Mouse (Mus musculus) embryonic facial prominence, embryonic 13.5 days (tissue): ENCODE results near the gene Lilr4b. TPM values are rescaled to one million over a fixed set of nuclear protein-coding genes. Genes with fewer than 3 reads are reported as not detected.

Experiments used
- ATAC-seq: fragments of 200-750 bp; cut with Nextera tagmentation; 2 replicates; pipeline ENCODE4 v1.8.0; 2017; ENCODE audit warnings: low read depth; ENCODE audit not compliant: insufficient number of reproducible peaks, insufficient read depth, low FRiP score, low TSS enrichment
- H3K27ac ChIP-seq: fragments of 300-500 bp; sonication (generic); 2 replicates; pipeline ENCODE4 v1.5.1; 2015; ENCODE audit warnings: moderate library complexity, mild to moderate bottlenecking, inconsistent platforms
- H3K27me3 ChIP-seq: fragments of 300-500 bp; sonication (generic); 2 replicates; pipeline ENCODE4 v1.6.1; 2015; ENCODE audit warnings: mild to moderate bottlenecking, inconsistent platforms
- H3K36me3 ChIP-seq: fragments of 300-500 bp; sonication (generic); 2 replicates; pipeline ENCODE4 v1.6.1; 2015; ENCODE audit warnings: mild to moderate bottlenecking, inconsistent platforms
- H3K4me1 ChIP-seq: fragments of 300-500 bp; sonication (generic); 2 replicates; pipeline ENCODE4 v1.6.1; 2015; ENCODE audit warnings: inconsistent platforms
- H3K4me2 ChIP-seq: fragments of 300-500 bp; sonication (generic); 2 replicates; pipeline ENCODE4 v1.6.1; 2015; ENCODE audit warnings: moderate library complexity, mild to moderate bottlenecking, inconsistent platforms
- H3K4me3 ChIP-seq: fragments of 300-500 bp; sonication (generic); 2 replicates; pipeline ENCODE4 v1.5.1; 2015; ENCODE audit warnings: mild to moderate bottlenecking, inconsistent platforms
- H3K9ac ChIP-seq: fragments of 300-500 bp; sonication (generic); 2 replicates; pipeline ENCODE4 v1.6.1; 2015; ENCODE audit warnings: mild to moderate bottlenecking, inconsistent platforms
- H3K9me3 ChIP-seq: fragments of 300-500 bp; sonication (generic); 2 replicates; pipeline ENCODE4 v1.6.1; 2016; ENCODE audit warnings: inconsistent platforms
- WGBS: fragments of 180-500 bp; shearing (Covaris S2); methylation state at CpG from one replicate; pipeline ENCODE4 v1.1.7; 2015; ENCODE audit warnings: mixed read lengths; 5-methylcytosine and 5-hydroxymethylcytosine counted together
- polyA plus RNA-seq: library from polyadenylated mRNA; unstranded; fragments of >200 nt; fragmentation: Nextera tagmentation; extraction: Ambion mirVana; gene quantifications from 2 replicates; pipeline ENCODE4 v1.2.1, GENCODE M21; 2015

Lilr4b gene
- polyA plus RNA-seq, 1 experiment from 2014 or later, result 0.41 TPM

- no peak overlapping the region for H3K27ac ChIP-seq
- H3K36me3 ChIP-seq, result no peaks in the 10 kb centered on the region
- H3K4me1 ChIP-seq, result no peaks in the 10 kb centered on the region
- WGBS, result 75% methylated on average over 7 of the region's 7 CpGs
- no peak overlapping the region for H3K9ac ChIP-seq
- no peaks in the 10 kb centered on the region for H3K27me3 ChIP-seq
- no peaks in the 10 kb centered on the region for H3K9me3 ChIP-seq
- H3K4me3 ChIP-seq, result no peak overlapping the region
- no peak overlapping the region for H3K4me2 ChIP-seq
- no peak for ATAC-seq
These were observed 45.7 kb downstream of the Lilr4b start for GRCm38 (mm10) chr10:51526090-51526489.

GRCm38 (mm10) chr10:51526633-51527032, 46.2 kb downstream of the Lilr4b start:
- ATAC-seq, result no peak
- no peaks in the 10 kb centered on the region for H3K4me1 ChIP-seq
- no peak overlapping the region for H3K27ac ChIP-seq
- H3K27me3 ChIP-seq, result no peaks in the 10 kb centered on the region
- H3K4me2 ChIP-seq, result no peak overlapping the region
- 77% methylated on average over 4 of the region's 4 CpGs for WGBS
- no peaks in the 10 kb centered on the region for H3K36me3 ChIP-seq
- no peak overlapping the region for H3K4me3 ChIP-seq
- no peaks in the 10 kb centered on the region for H3K9me3 ChIP-seq
- no peak overlapping the region for H3K9ac ChIP-seq

- Histone ChIP-seq H3K27ac (no peak overlapping the region), H3K9ac (no peak overlapping the region), H3K4me1 (no peaks in the 10 kb centered on the region), H3K9me3 (no peaks in the 10 kb centered on the region), H3K4me2 (no peak overlapping the region), H3K4me3 (no peak overlapping the region), H3K36me3 (no peaks in the 10 kb centered on the region), H3K27me3 (no peaks in the 10 kb centered on the region)
- WGBS, result 64% methylated on average over 8 of the region's 8 CpGs
- ATAC-seq, result no peak
These were observed 48.5 kb downstream of the Lilr4b start for GRCm38 (mm10) chr10:51528840-51529434.

GRCm38 (mm10) chr10:51529497-51529896, 49.1 kb downstream of the Lilr4b start:
- H3K4me2 ChIP-seq, result no peak overlapping the region
- H3K36me3 ChIP-seq, result no peaks in the 10 kb centered on the region
- H3K9ac ChIP-seq, result no peak overlapping the region
- no peaks in the 10 kb centered on the region for H3K9me3 ChIP-seq
- H3K27ac ChIP-seq, result no peak overlapping the region
- no peak overlapping the region for H3K4me3 ChIP-seq
- no peak for ATAC-seq
- H3K27me3 ChIP-seq, result no peaks in the 10 kb centered on the region
- WGBS, result 73% methylated on average over 3 of the region's 3 CpGs
- H3K4me1 ChIP-seq, result no peaks in the 10 kb centered on the region

- no peak overlapping the region for H3K4me3 ChIP-seq
- no peaks in the 10 kb centered on the region for H3K27me3 ChIP-seq
- H3K9me3 ChIP-seq, result no peaks in the 10 kb centered on the region
- no peak for ATAC-seq
- no peaks in the 10 kb centered on the region for H3K4me1 ChIP-seq
- no peak overlapping the region for H3K27ac ChIP-seq
- WGBS, result 89% methylated on average over 7 of the region's 7 CpGs
- no peaks in the 10 kb centered on the region for H3K36me3 ChIP-seq
- H3K9ac ChIP-seq, result no peak overlapping the region
- H3K4me2 ChIP-seq, result no peak overlapping the region
These were observed 50.4 kb downstream of the Lilr4b start for GRCm38 (mm10) chr10:51530813-51531212.

Other genes with a start within 250 kb of the Lilr4b start
- gene Gm49339, start within 50 bp of the Lilr4b start, polyA plus RNA-seq, result 1.1 TPM in 1 of 2 replicates, not detected in the other
- 1.6 and 2.4 TPM in 2 replicates for gene Lilrb4a, start 10.3 kb downstream of the Lilr4b start, polyA plus RNA-seq
- 1.3 and 2.2 TPM in 2 replicates for gene Fam162b, start 109.9 kb downstream of the Lilr4b start, polyA plus RNA-seq
- not detected in 2 replicates for gene Gprc6a, start 150.8 kb downstream of the Lilr4b start, polyA plus RNA-seq
- gene Rfx6, start 197.1 kb downstream of the Lilr4b start, polyA plus RNA-seq, result not detected in 2 replicates